Mouse (Mus musculus) olfactory bulb, adult 2 months (tissue): ENCODE measurements at regions not wholly inside any gene's neighbourhood (a gene's known extent, or its start where the extent isn't known, plus 50 kb on each side); places are given as distances from the start of the nearest gene placed in this dataset.

Source experiments
- CTCF ChIP-seq: fragments of 200-500 bp; IDR thresholded peaks from 2 replicates; pipeline ENCODE4 v1.5.1; 2012; ENCODE audit warnings: low read depth, mild to moderate bottlenecking, low read length, moderate library complexity; ENCODE audit not compliant: insufficient read depth
- POLR2A ChIP-seq: fragments of 200-500 bp; IDR thresholded peaks from 2 replicates; pipeline ENCODE4 v1.6.1; 2012; ENCODE audit warnings: mild to moderate bottlenecking, low read depth, low read length, moderate library complexity; ENCODE audit not compliant: insufficient read depth

DNA sequence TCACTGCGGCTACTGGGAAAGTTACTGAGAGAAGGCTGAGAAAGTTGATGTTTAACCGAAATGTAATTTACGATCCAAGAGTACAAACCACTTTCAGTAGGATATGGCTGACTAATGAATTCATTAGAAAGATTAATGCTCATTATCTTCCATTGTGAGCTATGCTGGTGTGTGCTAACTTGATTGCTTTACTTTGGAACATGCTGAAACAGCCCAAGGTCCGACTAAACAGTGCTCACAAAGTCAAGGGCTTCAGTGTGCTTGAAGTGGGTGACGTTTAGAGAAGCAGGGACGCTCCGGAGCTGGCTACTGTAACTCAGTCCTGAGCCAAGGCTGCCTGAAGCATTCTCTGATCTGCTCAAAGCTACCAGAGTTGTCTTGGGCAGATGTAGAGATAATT is 143.1 kb downstream of the Olfr721-ps1 start:
- no peak for TF ChIP-seq CTCF
- TF ChIP-seq POLR2A, result no peak
